32 mouse cellular contexts compared by ENCODE assay signal in genomic region chr6:55509130-55509870, GRCm38 (mm10). TPM values are rescaled to one million over a fixed set of nuclear protein-coding genes. Genes with fewer than 3 reads are reported as not detected.
DNase-seq lines count a peak whose midpoint lies in the region; ATAC-seq and TF ChIP-seq lines count a peak whose summit lies in the region.
"Had no signal": no experiment of that assay in that cellular context is flagged by ENCODE, and none has a peak within 500 bp of the region (broad histone marks: within the 10 kb centered on the region; RNA-seq: fewer than 3 reads in every experiment).

No protein-coding gene starts in this region.

- no peak for TF ChIP-seq POLR2A in small intestine, adult 2 months (IDR thresholded peaks at IDR 0.05; ENCODE audit: low read depth, low read length)

- no peak overlapping the region for H3K4me3 ChIP-seq in intestine, embryonic 15.5 days (replicated peaks)
- no peak overlapping the region for H3K4me3 ChIP-seq in small intestine, adult 2 months (ENCODE audit: low read depth, low read length)
- H3K4me3 ChIP-seq in stomach, embryonic 16.5 days (replicated peaks; ENCODE audit: low read length) = no peak overlapping the region
- no peak overlapping the region for H3K4me3 ChIP-seq in hindbrain, embryonic 11.5 days (ENCODE audit: low read depth, low read length)
- no peak overlapping the region for H3K4me3 ChIP-seq in forebrain, embryonic 14.5 days (ENCODE audit: low read depth, low read length)
- H3K4me3 ChIP-seq: embryonic facial prominence, embryonic 10.5 days; embryonic facial prominence, embryonic 13.5 days; erythroblast, embryonic 14.5 days; forebrain, embryonic 12.5 days; heart, adult 2 months; heart, embryonic 10.5 days; hindbrain, embryonic 10.5 days had no signal

- H3K36me3 ChIP-seq in intestine, embryonic 15.5 days = no peaks in the 10 kb centered on the region
- H3K36me3 ChIP-seq in small intestine, adult 2 months (ENCODE audit: control insufficient read depth, insufficient read depth, low read length) = no peaks in the 10 kb centered on the region
- no peaks in the 10 kb centered on the region for H3K36me3 ChIP-seq in stomach, embryonic 16.5 days (ENCODE audit: control insufficient read depth, insufficient read depth, low read length)
- H3K36me3 ChIP-seq in hindbrain, embryonic 11.5 days (ENCODE audit: control insufficient read depth, insufficient read depth, low read length) = no peaks in the 10 kb centered on the region
- no peaks in the 10 kb centered on the region for H3K36me3 ChIP-seq in forebrain, embryonic 14.5 days (ENCODE audit: control insufficient read depth, insufficient read depth, low read length)
- H3K36me3 ChIP-seq: embryonic facial prominence, embryonic 10.5 days; embryonic facial prominence, embryonic 13.5 days; forebrain, embryonic 12.5 days; G1E; heart, embryonic 10.5 days; hindbrain, embryonic 10.5 days had no signal

- peak; percentile 1 for DNase-seq in heart, postnatal 4 days
- DNase-seq in heart, adult 18-20 months = no peak
- DNase-seq in gastrocnemius, postnatal 4 days (ENCODE audit: low spot score in 2 of 2) = no peak
- no peak for DNase-seq in hindbrain, embryonic 11.5 days (ENCODE audit: low spot score)
- DNase-seq in forebrain, embryonic 14.5 days (ENCODE audit: low spot score) = no peak
- DNase-seq: adrenal gland, adult 2 months; adrenal gland, postnatal 14 days; B cell, adult 2 months; cerebellum, adult 11-12 months; cerebellum, adult 8-10 months; cerebellum, postnatal 10 days; cerebellum, postnatal 36 days; embryo, embryonic 11 days; gastrocnemius, postnatal 10 days; gastrocnemius, postnatal 36 days; heart, adult 2 months had no signal

- no peak for TF ChIP-seq CTCF in small intestine, adult 2 months (IDR thresholded peaks at IDR 0.05; ENCODE audit: extremely low read depth, insufficient read length, insufficient replicate concordance, low read depth, low read length)

- H3K4me1 ChIP-seq in intestine, embryonic 15.5 days (replicated peaks) = no peaks in the 10 kb centered on the region; the same call in 1 of the 2 replicates
- peaks cover 15% of the 10 kb centered on the region for H3K4me1 ChIP-seq in small intestine, adult 2 months (ENCODE audit: control insufficient read depth, insufficient read depth, insufficient read length, low read length)
- H3K4me1 ChIP-seq in stomach, embryonic 16.5 days (ENCODE audit: control insufficient read depth, insufficient read depth, low read length) = peaks cover 3% of the 10 kb centered on the region; the same call in 1 of the 2 replicates
- H3K4me1 ChIP-seq in hindbrain, embryonic 11.5 days (replicated peaks; ENCODE audit: control insufficient read depth, insufficient read depth, low read length) = no peaks in the 10 kb centered on the region
- peaks cover 3% of the 10 kb centered on the region; the same call in 1 of the 2 replicates for H3K4me1 ChIP-seq in forebrain, embryonic 14.5 days (ENCODE audit: control insufficient read depth, insufficient read depth, low read length)

- no peaks in the 10 kb centered on the region for H3K27me3 ChIP-seq in intestine, embryonic 15.5 days (replicated peaks)
- H3K27me3 ChIP-seq in small intestine, adult 2 months (ENCODE audit: control insufficient read depth, insufficient read depth, low read length) = no peaks in the 10 kb centered on the region
- H3K27me3 ChIP-seq in stomach, embryonic 16.5 days (ENCODE audit: control insufficient read depth, insufficient read depth, low read length) = no peaks in the 10 kb centered on the region
- no peaks in the 10 kb centered on the region for H3K27me3 ChIP-seq in hindbrain, embryonic 11.5 days (ENCODE audit: control insufficient read depth, insufficient read depth, low read length)
- no peaks in the 10 kb centered on the region for H3K27me3 ChIP-seq in forebrain, embryonic 14.5 days (replicated peaks; ENCODE audit: control insufficient read depth, insufficient read depth, low read length)
- H3K27me3 ChIP-seq: embryonic facial prominence, embryonic 13.5 days; forebrain, embryonic 12.5 days had no signal

- H3K9me3 ChIP-seq in intestine, embryonic 15.5 days = no peaks in the 10 kb centered on the region
- no peaks in the 10 kb centered on the region for H3K9me3 ChIP-seq in stomach, embryonic 16.5 days (replicated peaks; ENCODE audit: control insufficient read depth, low read length)
- no peaks in the 10 kb centered on the region for H3K9me3 ChIP-seq in hindbrain, embryonic 11.5 days (ENCODE audit: control insufficient read depth, low read length)
- H3K9me3 ChIP-seq in forebrain, embryonic 14.5 days (replicated peaks; ENCODE audit: control insufficient read depth, low read length) = no peaks in the 10 kb centered on the region
- H3K9me3 ChIP-seq: embryonic facial prominence, embryonic 10.5 days; embryonic facial prominence, embryonic 13.5 days; forebrain, embryonic 12.5 days; G1E; heart, embryonic 10.5 days; hindbrain, embryonic 10.5 days had no signal

- no peak overlapping the region for H3K9ac ChIP-seq in intestine, embryonic 15.5 days
- no peak overlapping the region for H3K9ac ChIP-seq in stomach, embryonic 16.5 days (ENCODE audit: low read length)
- no peak overlapping the region for H3K9ac ChIP-seq in hindbrain, embryonic 11.5 days (ENCODE audit: low read depth, low read length)
- no peak overlapping the region for H3K9ac ChIP-seq in forebrain, embryonic 14.5 days (ENCODE audit: low read length)
- H3K9ac ChIP-seq: embryonic facial prominence, embryonic 13.5 days; forebrain, embryonic 12.5 days; hindbrain, embryonic 14.5 days had no signal

- H3K4me2 ChIP-seq in intestine, embryonic 15.5 days (replicated peaks) = no peak overlapping the region
- no peak overlapping the region for H3K4me2 ChIP-seq in stomach, embryonic 16.5 days (ENCODE audit: low read depth, low read length)
- no peak overlapping the region for H3K4me2 ChIP-seq in hindbrain, embryonic 11.5 days (replicated peaks; ENCODE audit: low read depth, low read length)
- H3K4me2 ChIP-seq in forebrain, embryonic 14.5 days (ENCODE audit: low read length) = no peak overlapping the region
- H3K4me2 ChIP-seq: embryonic facial prominence, embryonic 13.5 days; forebrain, embryonic 12.5 days; hindbrain, embryonic 14.5 days had no signal

- H3K27ac ChIP-seq in intestine, embryonic 15.5 days = 0 out of 2 replicates have a peak overlapping the region, but pooled peaks have one; percentile 45
- H3K27ac ChIP-seq in small intestine, adult 2 months (ENCODE audit: insufficient read depth, low read depth, low read length) = 0 out of 2 replicates have a peak overlapping the region, but pooled peaks have one; percentile 12
- H3K27ac ChIP-seq in stomach, embryonic 16.5 days (ENCODE audit: low read length) = no peak overlapping the region
- H3K27ac ChIP-seq in hindbrain, embryonic 11.5 days (ENCODE audit: low read depth, low read length) = no peak overlapping the region
- no peak overlapping the region for H3K27ac ChIP-seq in forebrain, embryonic 14.5 days (ENCODE audit: low read depth, low read length)
- H3K27ac ChIP-seq: embryonic facial prominence, embryonic 10.5 days; embryonic facial prominence, embryonic 13.5 days; forebrain, embryonic 12.5 days; heart, adult 2 months; heart, embryonic 10.5 days; hindbrain, embryonic 10.5 days; hindbrain, embryonic 14.5 days; hindbrain, postnatal 0 days had no signal

- WGBS in intestine, embryonic 15.5 days = 56% methylated on average over 6 of the region's 6 CpGs
- 33% methylated on average over 6 of the region's 6 CpGs for WGBS in small intestine, adult 2 months
- WGBS in stomach, embryonic 16.5 days = 55% methylated on average over 6 of the region's 6 CpGs
- WGBS in hindbrain, embryonic 11.5 days = 87% methylated on average over 6 of the region's 6 CpGs
- WGBS in forebrain, embryonic 14.5 days = 88% methylated on average over 6 of the region's 6 CpGs

- peak; percentile 88 for ATAC-seq in intestine, embryonic 15.5 days
- ATAC-seq in stomach, embryonic 16.5 days (ENCODE audit: insufficient read depth, low FRiP score) = peak; percentile 84
- ATAC-seq in hindbrain, embryonic 11.5 days (ENCODE audit: low FRiP score) = no peak
- no peak for ATAC-seq in forebrain, embryonic 14.5 days
- ATAC-seq: forebrain, embryonic 16.5 days; hindbrain, postnatal 0 days; inflammation-experienced regulatory T-cells, adult 6 months; Patski had no signal

RNA-seq across cellular contexts. Expression of gene Adcyap1r1, which starts 57.5 kb away (rescaled TPM):
- total RNA-seq in heart, postnatal 4 days (2021) = 10 to 100 TPM in 1 of 2 experiments, 1 to 10 TPM in 1; 8.6 to 11.9 TPM
- total RNA-seq in heart, adult 18-20 months (2021) = 1 to 10 TPM; 4.9 to 6.1 TPM
- polyA plus RNA-seq in intestine, embryonic 15.5 days (2015; fragmentation: Nextera tagmentation; extraction: Ambion mirVana) = 5.2 and 5.4 TPM in 2 replicates
- polyA plus RNA-seq in small intestine, adult 2 months (2012; rRNA removed) = 1.9 and 3.6 TPM in 2 replicates
- polyA plus RNA-seq in stomach, embryonic 16.5 days (2015; fragmentation: Nextera tagmentation; extraction: Ambion mirVana) = 8.8 and 8.9 TPM in 2 replicates
- total RNA-seq in gastrocnemius, postnatal 4 days (2021) = 10 to 100 TPM in 1 of 2 experiments, 1 to 10 TPM in 1; 9.3 to 10.4 TPM
- 21.1 and 21.6 TPM in 2 replicates for polyA plus RNA-seq in hindbrain, embryonic 11.5 days (2014; fragmentation: Nextera tagmentation; extraction: Ambion mirVana)
- 25.8 and 30.7 TPM in 2 replicates for polyA plus RNA-seq in forebrain, embryonic 14.5 days (2014; fragmentation: Nextera tagmentation; extraction: Ambion mirVana)
- total RNA-seq: CH12.LX had no signal
- polyA plus RNA-seq: erythroblast, embryonic 14.5 days; G1E; inflammation-experienced regulatory T-cells, adult 6 months had no signal

Comparison
In these comparisons a context has a peak if more than half of its experiments do, and no peak if none do; other contexts are left out.
1. ATAC-seq: peak in intestine, embryonic 15.5 days (single experiment) and stomach, embryonic 16.5 days (single experiment); none in hindbrain, embryonic 11.5 days (single experiment) and forebrain, embryonic 14.5 days (single experiment).
2. H3K27ac ChIP-seq: peak in intestine, embryonic 15.5 days (single experiment) and small intestine, adult 2 months (single experiment); none in stomach, embryonic 16.5 days (single experiment), hindbrain, embryonic 11.5 days (single experiment) and forebrain, embryonic 14.5 days (single experiment).